Comparison of ENCODE assay signal across 8 mouse cellular contexts in genomic region chr5:138263260-138264206, GRCm38 (mm10). TPM values are rescaled to one million over a fixed set of nuclear protein-coding genes. Genes with fewer than 3 reads are reported as not detected.
A peak's percentile ranks its signal among the peaks of the same experiment; 100 is the strongest.
DNase-seq lines count a peak whose midpoint lies in the region; ATAC-seq and TF ChIP-seq lines count a peak whose summit lies in the region.

BC037034 (minus strand) TSS chr5:138264033.

- intact Hi-C loops in gastrocnemius, adult 2 months (cut with DNase I), result no loop called here

- DNase-seq in WW6 (ENCODE audit: low read depth, low spot score), result peak; percentile 73
- DNase-seq in cerebellum, postnatal 4 days (ENCODE audit: low spot score in 2 of 2), result peak; percentile 82 to 90
- DNase-seq in gastrocnemius, adult 2 months, result peak; percentile 93
- peak; percentile 97 for DNase-seq in hindbrain, postnatal 0 days (ENCODE audit: low spot score)
- DNase-seq in left cerebral cortex, adult 8-10 months (ENCODE audit: low spot score in 2 of 2), result peak; percentile 78 to 89
- DNase-seq in right cerebral cortex, postnatal 10 days (ENCODE audit: low spot score in 2 of 2), result peak; percentile 96
- peak; percentile 91 for DNase-seq in urinary bladder, postnatal 25 days (ENCODE audit: low spot score)

- H3K4me3 ChIP-seq in gastrocnemius, adult 2 months, result peak within 1 kb of the TSS; percentile 90
- H3K4me3 ChIP-seq in hindbrain, postnatal 0 days (ENCODE audit: low read length), result peak within 1 kb of the TSS; percentile 72
- peak within 1 kb of the TSS; percentile 95 for H3K4me3 ChIP-seq in megakaryocyte, embryonic 14.5 days (replicated peaks)

- peaks cover 25% of the 10 kb centered on the region for H3K36me3 ChIP-seq in hindbrain, postnatal 0 days (ENCODE audit: insufficient read depth, low read length)
- H3K36me3 ChIP-seq in megakaryocyte, embryonic 14.5 days (replicated peaks; ENCODE audit: low read length), result peaks cover 56% of the 10 kb centered on the region

- H3K9me3 ChIP-seq in hindbrain, postnatal 0 days (ENCODE audit: low read length), result no peaks in the 10 kb centered on the region
- no peaks in the 10 kb centered on the region for H3K9me3 ChIP-seq in megakaryocyte, embryonic 14.5 days

- H3K4me2 ChIP-seq in hindbrain, postnatal 0 days (ENCODE audit: low read depth, low read length), result peak within 1 kb of the TSS; percentile 70

- ATAC-seq in hindbrain, postnatal 0 days, result peak; percentile 93

- H3K4me1 ChIP-seq in hindbrain, postnatal 0 days (ENCODE audit: insufficient read depth, low read length), result peaks cover 14% of the 10 kb centered on the region; the same call in 1 of the 2 replicates
- peaks cover 65% of the 10 kb centered on the region for H3K4me1 ChIP-seq in megakaryocyte, embryonic 14.5 days

- peak within 1 kb of the TSS; percentile 90 for H3K9ac ChIP-seq in hindbrain, postnatal 0 days (replicated peaks; ENCODE audit: low read length)

- WGBS in hindbrain, postnatal 0 days, result under 1% methylated on average over 71 of the region's 71 CpGs

- peak within 1 kb of the TSS; percentile 88 for H3K27ac ChIP-seq in gastrocnemius, adult 2 months
- H3K27ac ChIP-seq in hindbrain, postnatal 0 days, result peak within 1 kb of the TSS; percentile 84

- no peak for TF ChIP-seq CTCF in gastrocnemius, adult 2 months (IDR thresholded peaks at IDR 0.05)
- peak; percentile 20; the same call in 1 of the 2 replicates for TF ChIP-seq CTCF in hindbrain, postnatal 0 days (IDR thresholded peaks at IDR 0.05; ENCODE audit: low read depth)

- no peaks in the 10 kb centered on the region for H3K27me3 ChIP-seq in hindbrain, postnatal 0 days (ENCODE audit: insufficient read depth, low read length)
- no peaks in the 10 kb centered on the region for H3K27me3 ChIP-seq in megakaryocyte, embryonic 14.5 days (replicated peaks)

RNA-seq across cellular contexts. Expression of gene BC037034, which starts in this region (rescaled TPM):
- 1 to 10 TPM; 2.3 to 2.6 TPM for total RNA-seq in gastrocnemius, adult 2 months (2021)
- 63.1 and 89.3 TPM in 2 replicates for total RNA-seq in hindbrain, postnatal 0 days (2014; rRNA removed)
- 13.2 and 13.5 TPM in 2 replicates for polyA plus RNA-seq in hindbrain, postnatal 0 days (2015; fragmentation: Nextera tagmentation; extraction: Ambion mirVana)
- 10 to 100 TPM; 60.5 to 70.0 (median 66.1) TPM for total RNA-seq in left cerebral cortex, adult 8-10 months (2022)
- polyA plus RNA-seq in megakaryocyte, embryonic 14.5 days (2012; ENCODE audit: insufficient read depth, low replicate concordance), result 49.9 and 62.5 TPM in 2 replicates

Comparison
In these comparisons a context has a peak if more than half of its experiments do, and no peak if none do; other contexts are left out.
1. Peak in every context shown above with its lines: DNase-seq, ATAC-seq, H3K4me3 ChIP-seq and H3K27ac ChIP-seq.
2. RNA of gene BC037034 (total RNA-seq): 63.1 to 89.3 TPM in hindbrain, postnatal 0 days and 60.5 to 70.0 TPM in left cerebral cortex, adult 8-10 months; 2.3 to 2.6 TPM in gastrocnemius, adult 2 months; every median in the first group is over 10 times any median in the second.